Mouse (Mus musculus): ENCODE results near the gene Rapgef5. TPM values are rescaled to one million over a fixed set of nuclear protein-coding genes. Genes with fewer than 3 reads are reported as not detected.

Rapgef5 gene
- total and polyA plus RNA-seq, 3 experiments = 4.2 to 6.8 (median 4.8) TPM

DNA sequence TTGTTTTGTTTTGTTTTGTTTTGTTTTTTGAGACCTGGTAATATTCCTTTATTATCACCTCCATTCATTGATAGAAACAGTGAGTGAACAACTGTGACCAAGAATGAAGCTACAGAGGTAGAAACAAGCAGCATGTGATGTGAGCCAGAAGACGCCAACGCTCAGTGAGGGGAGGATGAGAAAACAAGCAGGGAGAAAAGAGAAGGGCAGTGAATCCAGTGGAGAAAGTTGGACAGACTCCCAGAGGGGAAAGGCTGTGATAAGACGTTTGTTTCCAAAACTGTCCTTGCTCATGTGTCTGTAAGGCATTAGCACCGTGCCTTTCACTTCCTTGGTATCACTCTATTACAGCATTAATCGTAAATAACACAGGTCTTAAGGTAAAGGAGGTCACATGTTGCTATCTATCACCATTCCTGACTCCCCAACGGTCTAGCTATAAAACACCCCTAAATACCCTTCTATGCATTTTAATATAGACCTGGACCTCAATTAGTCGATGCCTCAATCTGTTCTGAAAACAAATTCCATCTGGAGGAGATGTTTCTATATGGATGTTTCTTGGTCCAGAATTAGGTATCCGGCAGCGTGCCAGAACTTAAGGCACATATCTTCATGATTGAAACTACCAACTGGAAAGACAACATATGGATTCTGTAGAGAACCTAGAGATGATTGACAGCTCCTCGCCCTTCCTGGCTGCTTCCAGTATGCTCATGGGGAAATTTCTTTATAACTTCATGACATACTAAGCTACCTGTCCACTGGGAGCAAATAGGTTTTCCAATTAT, 153.5 kb downstream of the Rapgef5 start:
- Histone ChIP-seq H3K4me1 (ENCODE audit: control insufficient read depth in 1 of 2, insufficient read depth in 2 of 2) (no peaks in the 10 kb centered on the region), H3K9me3 (replicated peaks; ENCODE audit: low read length) (no peaks in the 10 kb centered on the region), H3K79me2 (replicated peaks; ENCODE audit: control insufficient read depth, extremely low read depth, insufficient read depth, poor library complexity, severe bottlenecking) (no peaks in the 10 kb centered on the region), H3K4me2 (ENCODE audit: insufficient read depth, low read depth, poor library complexity, severe bottlenecking) (no peak overlapping the region), H3K27me3 (replicated peaks) (no peaks in the 10 kb centered on the region), H3K36me3 (replicated peaks in 1 of 2; ENCODE audit: control insufficient read depth in 1 of 2, insufficient read depth in 1 of 2, low read length in 1 of 2) (no peaks in the 10 kb centered on the region), H3K4me3 (replicated peaks in 1 of 3; ENCODE audit: low read depth in 2 of 3, low read length in 2 of 3, poor library complexity in 1 of 3) (no peak overlapping the region), H3K27ac (ENCODE audit: insufficient read depth, low read depth) (no peak overlapping the region), H3K9ac (ENCODE audit: insufficient read depth, low read depth) (no peak overlapping the region)
- TF ChIP-seq CTCF (conservative IDR thresholded peaks at IDR 0.05 in 1 of 2, IDR thresholded peaks at IDR 0.05 in 1 of 2; ENCODE audit: low read depth in 2 of 2, low read length in 2 of 2) = no peak
- no peak for TF ChIP-seq E2F4 (IDR thresholded peaks at IDR 0.05; ENCODE audit: insufficient replicate concordance, low read depth, low read length)
- TF ChIP-seq MAZ (IDR thresholded peaks at IDR 0.05; ENCODE audit: low read depth, low read length) = no peak
- TF ChIP-seq POLR2AphosphoS2 (IDR thresholded peaks at IDR 0.05; ENCODE audit: low read depth, low read length) = no peak
- TF ChIP-seq USF1 (IDR thresholded peaks at IDR 0.05; ENCODE audit: low read depth, low read length) = no peak
- no peak for TF ChIP-seq ELF1 (IDR thresholded peaks at IDR 0.05; ENCODE audit: low read depth, low read length)
- TF ChIP-seq PAX5 (IDR thresholded peaks at IDR 0.05; ENCODE audit: low read length) = no peak
- TF ChIP-seq MAX (IDR thresholded peaks at IDR 0.05; ENCODE audit: low read length) = no peak
- no peak for TF ChIP-seq TBP (conservative IDR thresholded peaks at IDR 0.05; ENCODE audit: low read depth, low read length)
- TF ChIP-seq JUN (IDR thresholded peaks at IDR 0.05; ENCODE audit: insufficient read depth, low read depth, low read length) = no peak
- TF ChIP-seq EP300 (IDR thresholded peaks at IDR 0.05; ENCODE audit: low read length) = no peak
- TF ChIP-seq TCF12 (IDR thresholded peaks at IDR 0.05; ENCODE audit: low read depth, low read length) = no peak
- no peak for TF ChIP-seq ETS1 (conservative IDR thresholded peaks at IDR 0.05; ENCODE audit: low read depth, low read length)
- TF ChIP-seq HCFC1 (IDR thresholded peaks at IDR 0.05; ENCODE audit: low read depth, low read length) = no peak
- TF ChIP-seq UBTF (IDR thresholded peaks at IDR 0.05; ENCODE audit: low read depth, low read length) = no peak
- no peak for TF ChIP-seq ZKSCAN1 (IDR thresholded peaks at IDR 0.05; ENCODE audit: borderline replicate concordance, low read depth, low read length)
- in situ Hi-C loops (cut with MboI; ENCODE audit: low pct_ligation_motif_present, low pct_unique_long_range_greater_than_20kb, low sequenced_read_pairs) = no loop called here
- no peak for DNase-seq (ENCODE audit: extremely low read depth)
- dilution Hi-C loops (cut with MboI; ENCODE audit: extremely low pct_ligation_motif_present, extremely low pct_unique_long_range_greater_than_20kb, low sequenced_read_pairs) = no loop called here

DNA sequence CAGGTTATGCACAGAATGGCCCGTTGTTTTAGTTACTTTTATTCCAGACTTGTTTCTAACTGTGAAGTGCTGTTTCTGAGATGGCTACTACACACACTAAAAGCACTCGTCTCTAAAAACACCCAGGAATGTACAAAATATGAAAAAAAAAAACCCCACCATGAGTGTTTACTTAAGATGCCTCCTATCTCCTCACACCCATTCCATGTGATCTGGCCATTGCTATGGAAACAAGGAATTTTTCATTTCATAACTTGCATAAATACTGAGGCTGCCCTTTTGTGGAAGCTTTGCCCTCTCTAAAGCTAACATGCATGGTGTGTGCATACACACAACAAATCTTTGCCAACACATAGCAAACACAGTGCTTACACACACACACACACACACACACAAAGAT, 156.9 kb downstream of the Rapgef5 start:
- H3K4me3 ChIP-seq (replicated peaks in 1 of 3; ENCODE audit: low read depth in 2 of 3, low read length in 2 of 3, poor library complexity in 1 of 3) = no peak overlapping the region
- no peaks in the 10 kb centered on the region for H3K27me3 ChIP-seq (replicated peaks)
- H3K9ac ChIP-seq (ENCODE audit: insufficient read depth, low read depth) = no peak overlapping the region
- in situ Hi-C loops (cut with MboI; ENCODE audit: low pct_ligation_motif_present, low pct_unique_long_range_greater_than_20kb, low sequenced_read_pairs) = no loop called here
- no peaks in the 10 kb centered on the region for H3K79me2 ChIP-seq (replicated peaks; ENCODE audit: control insufficient read depth, extremely low read depth, insufficient read depth, poor library complexity, severe bottlenecking)
- no peak overlapping the region for H3K27ac ChIP-seq (ENCODE audit: insufficient read depth, low read depth)
- dilution Hi-C loops (cut with MboI; ENCODE audit: extremely low pct_ligation_motif_present, extremely low pct_unique_long_range_greater_than_20kb, low sequenced_read_pairs) = no loop called here
- H3K4me1 ChIP-seq (ENCODE audit: control insufficient read depth in 1 of 2, insufficient read depth in 2 of 2) = no peaks in the 10 kb centered on the region
- no peak overlapping the region for H3K4me2 ChIP-seq (ENCODE audit: insufficient read depth, low read depth, poor library complexity, severe bottlenecking)
- no peaks in the 10 kb centered on the region for H3K36me3 ChIP-seq (replicated peaks in 1 of 2; ENCODE audit: control insufficient read depth in 1 of 2, insufficient read depth in 1 of 2, low read length in 1 of 2)
- no peaks in the 10 kb centered on the region for H3K9me3 ChIP-seq (replicated peaks; ENCODE audit: low read length)
- DNase-seq (ENCODE audit: extremely low read depth) = no peak
- TF ChIP-seq POLR2AphosphoS2 (IDR thresholded peaks at IDR 0.05; ENCODE audit: low read depth, low read length) = no peak
- no peak for TF ChIP-seq TBP (conservative IDR thresholded peaks at IDR 0.05; ENCODE audit: low read depth, low read length)
- no peak for TF ChIP-seq CTCF (conservative IDR thresholded peaks at IDR 0.05 in 1 of 2, IDR thresholded peaks at IDR 0.05 in 1 of 2; ENCODE audit: low read depth in 2 of 2, low read length in 2 of 2)
- no peak for TF ChIP-seq E2F4 (IDR thresholded peaks at IDR 0.05; ENCODE audit: insufficient replicate concordance, low read depth, low read length)
- TF ChIP-seq IRF4 (IDR thresholded peaks at IDR 0.05; ENCODE audit: low read depth, low read length) = no peak
- no peak for TF ChIP-seq MAX (IDR thresholded peaks at IDR 0.05; ENCODE audit: low read length)
- no peak for TF ChIP-seq SIN3A (IDR thresholded peaks at IDR 0.05; ENCODE audit: low read length)
- TF ChIP-seq EP300 (IDR thresholded peaks at IDR 0.05; ENCODE audit: low read length) = no peak
- TF ChIP-seq KAT2A (IDR thresholded peaks at IDR 0.05; ENCODE audit: insufficient replicate concordance, low read length) = no peak

All from CH12.LX (cell line).